Mouse (Mus musculus): ENCODE results near the gene Prss42.
"Not testable (repeated sequence)": the region's sequence is repeated elsewhere in the genome, so short reads cannot be mapped to it uniquely, and the experiment has no call there.

Gene Prss42

GRCm38 (mm10) chr9:110788169-110788568, 9.8 kb upstream of the Prss42 start:
- no peak for DNase-seq (ENCODE audit: low spot score)

GRCm38 (mm10) chr9:110790462-110790861, 7.5 kb upstream of the Prss42 start:
- no peak for DNase-seq (ENCODE audit: low spot score)

- no peak for DNase-seq (ENCODE audit: low spot score)
Measured at GRCm38 (mm10) chr9:110797013-110797412, 953 bp upstream of the Prss42 start.

GRCm38 (mm10) chr9:110800834-110801479, 3.0 kb downstream of the Prss42 start:
- DNase-seq (ENCODE audit: low spot score) = no peak

GRCm38 (mm10) chr9:110803294-110803693, 5.3 kb downstream of the Prss42 start:
- no peak for DNase-seq (ENCODE audit: low spot score)

GRCm38 (mm10) chr9:110810051-110810450, 12.1 kb downstream of the Prss42 start:
- DNase-seq (ENCODE audit: low spot score) = no peak

GRCm38 (mm10) chr9:110813789-110814188, 15.8 kb downstream of the Prss42 start, which contains the start of gene Prss44:
TSS of gene Prss44 (plus strand) at chr9:110813994.
- no peak for DNase-seq (ENCODE audit: low spot score)

GRCm38 (mm10) chr9:110820546-110820945, 22.6 kb downstream of the Prss42 start:
- not testable (repeated sequence) for DNase-seq (ENCODE audit: low spot score)

GRCm38 (mm10) chr9:110821436-110821835, 23.5 kb downstream of the Prss42 start:
- no peak for DNase-seq (ENCODE audit: low spot score)

GRCm38 (mm10) chr9:110825426-110825825, 27.5 kb downstream of the Prss42 start:
- DNase-seq (ENCODE audit: low spot score) = no peak

GRCm38 (mm10) chr9:110825832-110826231, 27.9 kb downstream of the Prss42 start:
- DNase-seq (ENCODE audit: low spot score) = no peak

- DNase-seq (ENCODE audit: low spot score) = no peak
Measured at GRCm38 (mm10) chr9:110826390-110826789, 28.4 kb downstream of the Prss42 start, which contains the start of gene Prss43. TSS of gene Prss43 (plus strand) at chr9:110826690.

- DNase-seq (ENCODE audit: low spot score) = no peak
Measured at GRCm38 (mm10) chr9:110833021-110833420, 35.1 kb downstream of the Prss42 start.

GRCm38 (mm10) chr9:110834411-110834810, 36.4 kb downstream of the Prss42 start, which contains the start of gene Prss45:
TSS of gene Prss45 (plus strand) at chr9:110834588.
- no peak for DNase-seq (ENCODE audit: low spot score)

- DNase-seq (ENCODE audit: low spot score) = no peak
Measured at GRCm38 (mm10) chr9:110834961-110835360, 37.0 kb downstream of the Prss42 start.

- no peak for DNase-seq (ENCODE audit: low spot score)
Measured at GRCm38 (mm10) chr9:110836112-110836511, 38.1 kb downstream of the Prss42 start.

GRCm38 (mm10) chr9:110840905-110841304, 42.9 kb downstream of the Prss42 start:
- no peak for DNase-seq (ENCODE audit: low spot score)

- DNase-seq (ENCODE audit: low spot score) = no peak
Measured at GRCm38 (mm10) chr9:110841438-110841837, 43.5 kb downstream of the Prss42 start.

- DNase-seq (ENCODE audit: low spot score) = no peak
Measured at GRCm38 (mm10) chr9:110844206-110844605, 46.2 kb downstream of the Prss42 start, which contains the start of gene Prss46. TSS of gene Prss46 (plus strand) at chr9:110844506.

- no peak for DNase-seq (ENCODE audit: low spot score)
Measured at GRCm38 (mm10) chr9:110849162-110849561, 51.2 kb downstream of the Prss42 start.

Measured in yolk sac, embryonic 10.5 days (tissue).